Mouse (Mus musculus) kidney, adult 2 months (tissue): ENCODE data around the gene 4930402F06Rik.

Experiments used
- CTCF ChIP-seq: fragments of 200-500 bp; conservative IDR thresholded peaks from 2 replicates; pipeline ENCODE4 v1.5.1; 2011; ENCODE audit warnings: low read depth, mild to moderate bottlenecking, control low read depth, low read length, moderate library complexity, mixed read lengths; ENCODE audit not compliant: insufficient read depth, insufficient read length
- POLR2A ChIP-seq: fragments of 200-500 bp; IDR thresholded peaks from one replicate; pipeline ENCODE4 v1.6.1; 2011; ENCODE audit warnings: low read depth, low read length, control low read depth

- TF ChIP-seq CTCF (no peak), POLR2A (no peak)
Observed at GRCm38 (mm10) chr2:35385441-35385871, 11.5 kb downstream of the 4930402F06Rik start.
